Mouse (Mus musculus) midbrain, postnatal 0 days (tissue): ENCODE measurements around the gene Pttg1ip. TPM values are rescaled to one million over a fixed set of nuclear protein-coding genes. Genes with fewer than 3 reads are reported as not detected.
A peak's percentile ranks its signal among the peaks of the same experiment; 100 is the strongest.

Source experiments
- ATAC-seq: fragments of 200-750 bp; cut with Nextera tagmentation; 2 replicates; pipeline ENCODE4 v1.8.0; 2017; ENCODE audit warnings: moderate number of reproducible peaks, mild to moderate bottlenecking, moderate TSS enrichment, moderate library complexity; ENCODE audit not compliant: low FRiP score
- DNase-seq: peaks from one replicate; pipeline ENCODE4 v3.0.0-alpha.2; 2015; ENCODE audit warnings: low spot score
- H3K27ac ChIP-seq: fragments of 300-500 bp; sonication (generic); 2 replicates; pipeline ENCODE4 v1.5.1; 2014; ENCODE audit warnings: low read depth, mild to moderate bottlenecking, low read length, mixed read lengths
- H3K27me3 ChIP-seq: fragments of 300-500 bp; sonication (generic); 2 replicates; pipeline ENCODE4 v1.6.1; 2014; ENCODE audit warnings: low read length, control low read depth, mixed read lengths; ENCODE audit not compliant: insufficient read depth
- H3K36me3 ChIP-seq: fragments of 300-500 bp; sonication (generic); 2 replicates; pipeline ENCODE4 v1.6.1; 2014; ENCODE audit warnings: low read length, control low read depth, mixed read lengths; ENCODE audit not compliant: insufficient read depth
- H3K4me1 ChIP-seq: fragments of 300-500 bp; sonication (generic); 2 replicates; pipeline ENCODE4 v1.6.1; 2014; ENCODE audit warnings: mild to moderate bottlenecking, control low read depth, antibody characterized with exemption, low read length, mixed read lengths; ENCODE audit not compliant: insufficient read depth
- H3K4me2 ChIP-seq: fragments of 300-500 bp; sonication (generic); 2 replicates; pipeline ENCODE4 v1.6.1; 2014; ENCODE audit warnings: low read depth, mild to moderate bottlenecking, low read length, mixed read lengths; ENCODE audit not compliant: poor library complexity, severe bottlenecking
- H3K4me3 ChIP-seq: fragments of 300-500 bp; sonication (generic); 2 replicates; pipeline ENCODE4 v1.5.1; 2014; ENCODE audit warnings: low read depth, mild to moderate bottlenecking, low read length, moderate library complexity
- H3K9ac ChIP-seq: fragments of 300-500 bp; sonication (generic); replicated peaks from 2 replicates; pipeline ENCODE4 v1.6.1; 2014; ENCODE audit warnings: mild to moderate bottlenecking, low read length, moderate library complexity, mixed read lengths; ENCODE audit not compliant: poor library complexity, severe bottlenecking
- H3K9me3 ChIP-seq: fragments of 300-500 bp; sonication (generic); 2 replicates; pipeline ENCODE4 v1.6.1; 2016; ENCODE audit warnings: low read length, control low read depth
- CTCF ChIP-seq: IDR thresholded peaks from 2 replicates; pipeline ENCODE4 v1.5.1; 2016; ENCODE audit warnings: antibody characterized with exemption, mild to moderate bottlenecking
- WGBS: fragments of 180-500 bp; shearing (Covaris S2); extraction: QIAGEN DNeasy Blood & Tissue Kit; methylation state at CpG from one replicate; pipeline ENCODE4 v1.1.7; 2014; 5-methylcytosine and 5-hydroxymethylcytosine counted together
- polyA plus RNA-seq: library from polyadenylated mRNA; unstranded; fragments of >200 nt; fragmentation: Nextera tagmentation; extraction: Ambion mirVana; gene quantifications from 2 replicates; pipeline ENCODE4 v1.2.1, GENCODE M21; 2015
- total RNA-seq: library from RNA; depleted of rRNA; stranded (reverse); fragments of >200 nt; gene quantifications from 2 replicates; pipeline ENCODE4 v1.2.3, GENCODE M21; 2014

Pttg1ip gene
- total and polyA plus RNA-seq, 2 experiments from 2014 or later, result 74.7 to 116 TPM

GRCm38 (mm10) chr10:77629163-77629562 is 47.6 kb downstream of the Pttg1ip start:
- H3K4me2 ChIP-seq, result no peak overlapping the region
- ATAC-seq (no peak), DNase-seq (no peak)
- TF ChIP-seq CTCF, result no peak
- H3K36me3 ChIP-seq, result peaks cover 26% of the 10 kb centered on the region; the same call in 1 of the 2 replicates
- H3K9ac ChIP-seq, result no peak overlapping the region; the same call in 1 of the 2 replicates
- H3K9me3 ChIP-seq, result no peaks in the 10 kb centered on the region
- H3K27ac ChIP-seq, result no peak overlapping the region
- H3K4me3 ChIP-seq, result no peak overlapping the region
- 75% methylated on average over 3 of the region's 3 CpGs for WGBS
- H3K27me3 ChIP-seq, result no peaks in the 10 kb centered on the region
- H3K4me1 ChIP-seq, result no peaks in the 10 kb centered on the region

GRCm38 (mm10) chr10:77629970-77630369 is 48.5 kb downstream of the Pttg1ip start:
- peak; percentile 58 for TF ChIP-seq CTCF
- H3K27ac ChIP-seq, result no peak overlapping the region
- WGBS, result 91% methylated on average over 1 of the region's 1 CpGs
- H3K9me3 ChIP-seq, result no peaks in the 10 kb centered on the region
- ATAC-seq (no peak), DNase-seq (no peak)
- no peaks in the 10 kb centered on the region for H3K4me1 ChIP-seq
- peaks cover 23% of the 10 kb centered on the region for H3K36me3 ChIP-seq
- no peak overlapping the region for H3K9ac ChIP-seq
- H3K27me3 ChIP-seq, result no peaks in the 10 kb centered on the region
- no peak overlapping the region for H3K4me3 ChIP-seq
- H3K4me2 ChIP-seq, result no peak overlapping the region

GRCm38 (mm10) chr10:77634016-77634415 is 52.5 kb downstream of the Pttg1ip start:
- H3K36me3 ChIP-seq, result peaks cover 42% of the 10 kb centered on the region
- H3K4me3 ChIP-seq, result no peak overlapping the region
- H3K4me2 ChIP-seq, result no peak overlapping the region
- TF ChIP-seq CTCF, result no peak
- H3K4me1 ChIP-seq, result no peaks in the 10 kb centered on the region
- WGBS, result 86% methylated on average over 6 of the region's 6 CpGs
- no peak overlapping the region for H3K27ac ChIP-seq
- no peak for ATAC-seq
- no peak for DNase-seq
- no peaks in the 10 kb centered on the region for H3K27me3 ChIP-seq
- H3K9ac ChIP-seq, result no peak overlapping the region
- H3K9me3 ChIP-seq, result no peaks in the 10 kb centered on the region

- H3K9ac ChIP-seq, result no peak overlapping the region
- DNase-seq (peak; percentile 42), ATAC-seq (peak; percentile 34; the same call in 1 of the 2 replicates)
- no peaks in the 10 kb centered on the region for H3K27me3 ChIP-seq
- peaks cover 42% of the 10 kb centered on the region for H3K36me3 ChIP-seq
- H3K4me2 ChIP-seq, result no peak overlapping the region
- H3K27ac ChIP-seq, result no peak overlapping the region
- 0 out of 2 replicates have a peak, but pooled peaks have one; percentile 17 for TF ChIP-seq CTCF
- 44% methylated on average over 13 of the region's 13 CpGs for WGBS
- H3K9me3 ChIP-seq, result no peaks in the 10 kb centered on the region
- H3K4me1 ChIP-seq, result no peaks in the 10 kb centered on the region
- H3K4me3 ChIP-seq, result no peak overlapping the region
Observed at GRCm38 (mm10) chr10:77634452-77635231, 53.1 kb downstream of the Pttg1ip start.

- no peak for DNase-seq
- ATAC-seq, result no peak
- WGBS, result 94% methylated on average over 7 of the region's 7 CpGs
- H3K9me3 ChIP-seq, result no peaks in the 10 kb centered on the region
- no peak overlapping the region for H3K9ac ChIP-seq
- no peak overlapping the region for H3K27ac ChIP-seq
- no peaks in the 10 kb centered on the region for H3K4me1 ChIP-seq
- H3K27me3 ChIP-seq, result no peaks in the 10 kb centered on the region
- TF ChIP-seq CTCF, result no peak
- peaks cover 43% of the 10 kb centered on the region for H3K36me3 ChIP-seq
- H3K4me3 ChIP-seq, result no peak overlapping the region
- no peak overlapping the region for H3K4me2 ChIP-seq
Observed at GRCm38 (mm10) chr10:77636234-77636922, 54.9 kb downstream of the Pttg1ip start.

- no peak overlapping the region for H3K9ac ChIP-seq
- DNase-seq (no peak), ATAC-seq (no peak)
- no peak overlapping the region for H3K4me2 ChIP-seq
- H3K27me3 ChIP-seq, result no peaks in the 10 kb centered on the region
- H3K27ac ChIP-seq, result no peak overlapping the region
- TF ChIP-seq CTCF, result no peak
- WGBS, result 70% methylated on average over 6 of the region's 6 CpGs
- H3K4me3 ChIP-seq, result no peak overlapping the region
- peaks cover 51% of the 10 kb centered on the region for H3K36me3 ChIP-seq
- H3K4me1 ChIP-seq, result no peaks in the 10 kb centered on the region
- no peaks in the 10 kb centered on the region for H3K9me3 ChIP-seq
Observed at GRCm38 (mm10) chr10:77638956-77639355, 57.4 kb downstream of the Pttg1ip start.
